Mouse (Mus musculus) testis, adult 2 months (tissue): ENCODE data around the gene Ace.

Source experiments
- CTCF ChIP-seq: fragments of 200-500 bp; IDR thresholded peaks from 2 replicates; pipeline ENCODE4 v1.5.1; 2012; ENCODE audit warnings: low read depth, mild to moderate bottlenecking, inconsistent platforms, low read length, moderate library complexity; ENCODE audit not compliant: control insufficient read depth, insufficient read depth, insufficient replicate concordance
- POLR2A ChIP-seq: fragments of 200-500 bp; IDR thresholded peaks from 2 replicates; pipeline ENCODE4 v1.6.1; 2012; ENCODE audit warnings: low read depth, mild to moderate bottlenecking, inconsistent platforms, low read length, moderate library complexity; ENCODE audit not compliant: control insufficient read depth

DNA sequence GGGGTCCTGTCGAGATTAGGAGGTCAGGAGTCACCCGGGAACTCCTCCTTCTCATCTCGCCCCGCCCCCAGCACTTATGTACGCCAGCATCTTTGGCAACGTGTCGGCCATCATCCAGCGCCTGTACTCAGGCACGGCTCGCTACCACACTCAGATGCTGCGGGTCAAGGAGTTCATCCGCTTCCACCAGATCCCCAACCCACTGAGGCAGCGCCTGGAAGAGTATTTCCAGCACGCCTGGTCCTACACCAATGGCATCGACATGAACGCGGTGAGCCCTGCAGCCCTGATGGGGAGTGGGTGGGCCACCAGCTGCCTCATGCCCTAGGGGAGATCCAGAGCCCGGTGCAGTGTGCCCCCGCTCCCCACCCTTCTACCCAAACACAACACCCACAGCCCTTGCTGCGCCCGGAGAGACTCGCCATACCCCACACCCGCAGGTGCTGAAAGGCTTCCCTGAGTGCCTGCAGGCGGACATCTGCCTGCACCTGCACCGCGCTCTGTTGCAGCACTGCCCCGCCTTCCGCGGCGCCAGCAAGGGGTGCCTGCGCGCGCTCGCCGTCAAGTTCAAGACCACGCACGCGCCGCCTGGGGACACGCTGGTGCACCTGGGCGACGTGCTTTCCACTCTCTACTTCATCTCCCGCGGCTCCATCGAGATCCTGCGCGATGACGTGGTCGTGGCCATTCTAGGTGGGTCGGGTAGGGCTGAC is 52.5 kb downstream of the Ace start:
- TF ChIP-seq POLR2A (no peak), CTCF (no peak)
